Mouse (Mus musculus): Measurements from ENCODE around the gene Trmt61a. TPM values are rescaled to one million over a fixed set of nuclear protein-coding genes. Genes with fewer than 3 reads are reported as not detected.

The Trmt61a gene
- polyA plus RNA-seq, 1 experiment: 9.0 TPM

DNA sequence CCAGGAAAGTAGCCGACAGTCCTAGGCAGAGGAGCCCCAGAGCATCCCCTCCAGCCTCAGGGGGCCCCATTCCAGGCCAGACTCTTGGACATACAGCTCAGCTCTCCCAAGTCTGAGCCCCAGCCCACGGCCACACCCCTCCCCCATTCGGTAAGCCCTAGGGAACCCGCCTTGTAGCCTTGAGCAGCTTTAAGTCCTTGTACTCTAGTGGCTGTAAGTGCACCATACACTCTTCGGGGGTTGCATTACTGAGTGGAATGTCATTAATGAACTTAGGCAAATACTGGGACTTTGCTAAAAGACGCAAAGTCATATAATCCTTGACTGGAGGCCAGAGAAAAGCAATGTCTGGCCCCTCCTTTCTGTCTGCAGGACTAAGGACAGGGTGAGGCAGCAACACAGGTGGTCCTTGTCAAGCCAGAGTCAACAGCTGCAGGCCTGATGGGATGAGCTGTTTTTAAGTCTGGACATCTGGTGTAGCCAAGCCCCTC is 13.7 kb upstream of the Trmt61a start:
- Histone ChIP-seq H3K4me1 (ENCODE audit: control insufficient read depth, insufficient read depth, low read length) (peaks cover 19% of the 10 kb centered on the region), H3K4me3 (ENCODE audit: insufficient read depth, low read length) (no peak overlapping the region), H3K27ac (ENCODE audit: insufficient read depth, low read length) (peak overlapping the region; percentile 11; the same call in 1 of the 2 replicates)
- TF ChIP-seq CTCF (IDR thresholded peaks at IDR 0.05; ENCODE audit: borderline replicate concordance, insufficient read depth, low read length) (no peak), POLR2A (IDR thresholded peaks at IDR 0.05; ENCODE audit: low read depth, low read length) (no peak)

DNA sequence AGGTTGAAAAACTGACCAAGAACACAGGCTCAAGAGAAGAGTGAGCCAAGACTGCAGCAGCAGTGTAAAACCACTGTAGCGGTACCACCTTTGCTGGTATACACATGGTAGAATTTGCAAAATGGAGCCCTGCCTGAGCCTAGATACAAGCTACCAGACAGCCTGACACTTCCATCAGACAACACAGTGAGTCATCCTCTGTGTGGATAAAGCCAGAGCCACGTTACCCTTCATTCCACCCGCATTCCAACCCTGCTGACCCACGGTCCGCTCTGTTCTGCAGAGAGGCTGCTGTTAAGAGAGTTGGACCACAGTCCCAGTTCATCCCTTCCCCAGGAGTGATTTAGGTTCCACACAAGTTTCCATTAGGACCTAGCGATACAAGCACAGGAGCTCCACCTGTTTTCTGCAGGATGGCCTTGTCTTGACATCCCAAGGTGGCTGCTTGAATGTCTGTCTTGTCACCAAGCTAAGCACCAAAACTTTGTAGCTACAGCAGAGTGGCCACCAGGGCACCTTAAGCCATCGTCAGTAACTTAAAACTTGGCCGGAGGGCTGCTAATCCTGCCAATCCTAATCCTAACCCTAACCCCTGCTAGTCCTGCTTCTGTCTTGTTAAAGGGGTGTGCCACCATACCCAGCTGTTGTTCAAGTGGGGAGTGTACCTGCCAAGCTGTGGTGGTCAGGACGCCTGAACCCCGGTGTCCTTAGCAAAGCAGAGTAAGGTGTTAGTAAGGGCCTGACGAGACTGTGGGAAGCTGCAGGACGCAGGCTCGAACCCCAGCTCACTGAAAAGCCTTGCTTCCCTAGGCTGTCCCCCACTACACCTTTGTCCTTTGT is 12.6 kb upstream of the Trmt61a start:
- Histone ChIP-seq H3K4me3 (ENCODE audit: insufficient read depth, low read length) (no peak overlapping the region), H3K27ac (ENCODE audit: insufficient read depth, low read length) (peak overlapping the region; percentile 67)
- no peak for TF ChIP-seq CTCF (IDR thresholded peaks at IDR 0.05; ENCODE audit: borderline replicate concordance, insufficient read depth, low read length)
- TF ChIP-seq POLR2A (IDR thresholded peaks at IDR 0.05; ENCODE audit: low read depth, low read length): no peak

DNA sequence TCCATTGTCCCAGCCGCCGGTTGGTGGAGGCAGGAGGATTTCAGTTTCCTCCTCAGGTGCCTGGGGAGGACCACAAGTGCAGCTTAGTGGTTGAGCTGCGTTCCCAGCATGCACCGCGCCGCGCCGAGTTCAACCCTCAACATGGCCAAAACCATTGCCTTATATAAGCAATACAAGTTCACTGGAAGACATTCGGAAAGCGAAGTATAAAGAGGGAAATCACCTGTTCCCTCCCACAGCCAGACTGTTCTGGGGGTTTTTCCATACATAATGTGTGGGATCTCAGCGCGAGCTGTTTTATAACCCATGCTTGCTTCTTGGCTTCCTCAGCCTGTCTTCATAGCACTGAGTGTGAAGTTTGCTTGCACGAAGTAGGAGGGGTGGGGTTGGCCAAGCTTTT is 11.5 kb upstream of the Trmt61a start:
- no peak overlapping the region for H3K4me3 ChIP-seq (ENCODE audit: insufficient read depth, low read length)
- H3K27ac ChIP-seq (ENCODE audit: insufficient read depth, low read length): no peak overlapping the region
- TF ChIP-seq POLR2A (IDR thresholded peaks at IDR 0.05; ENCODE audit: low read depth, low read length) (no peak), CTCF (IDR thresholded peaks at IDR 0.05; ENCODE audit: borderline replicate concordance, insufficient read depth, low read length) (no peak)
- peaks cover 19% of the 10 kb centered on the region for H3K4me1 ChIP-seq (ENCODE audit: control insufficient read depth, insufficient read depth, low read length)

More for the DNA sequence above, 12.6 kb upstream of the Trmt61a start:
- H3K4me1 ChIP-seq (ENCODE audit: control insufficient read depth, insufficient read depth, low read length): peaks cover 19% of the 10 kb centered on the region

DNA sequence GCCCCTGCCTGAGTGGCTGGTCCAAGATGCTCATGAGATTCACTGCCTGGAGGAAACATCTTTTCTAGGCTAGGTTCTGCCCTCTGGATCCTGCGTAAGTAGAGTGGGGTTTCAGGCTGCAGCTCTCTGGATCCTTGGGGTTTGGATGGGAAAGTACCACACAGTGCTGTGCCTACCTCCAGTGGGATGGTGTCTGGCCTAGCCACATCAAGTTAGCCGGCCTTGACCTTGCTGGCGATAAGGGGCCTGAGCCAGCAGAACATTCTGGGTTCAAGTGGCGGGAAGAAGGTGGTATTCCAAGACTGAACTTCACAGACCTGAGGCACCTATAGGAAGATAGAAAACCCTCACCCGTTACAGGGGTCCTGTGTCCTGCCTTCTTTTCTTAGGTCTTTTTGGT is 10.5 kb upstream of the Trmt61a start:
- Histone ChIP-seq H3K4me3 (ENCODE audit: insufficient read depth, low read length) (no peak overlapping the region), H3K4me1 (ENCODE audit: control insufficient read depth, insufficient read depth, low read length) (peaks cover 19% of the 10 kb centered on the region), H3K27ac (ENCODE audit: insufficient read depth, low read length) (no peak overlapping the region)
- no peak for TF ChIP-seq POLR2A (IDR thresholded peaks at IDR 0.05; ENCODE audit: low read depth, low read length)
- no peak for TF ChIP-seq CTCF (IDR thresholded peaks at IDR 0.05; ENCODE audit: borderline replicate concordance, insufficient read depth, low read length)

DNA sequence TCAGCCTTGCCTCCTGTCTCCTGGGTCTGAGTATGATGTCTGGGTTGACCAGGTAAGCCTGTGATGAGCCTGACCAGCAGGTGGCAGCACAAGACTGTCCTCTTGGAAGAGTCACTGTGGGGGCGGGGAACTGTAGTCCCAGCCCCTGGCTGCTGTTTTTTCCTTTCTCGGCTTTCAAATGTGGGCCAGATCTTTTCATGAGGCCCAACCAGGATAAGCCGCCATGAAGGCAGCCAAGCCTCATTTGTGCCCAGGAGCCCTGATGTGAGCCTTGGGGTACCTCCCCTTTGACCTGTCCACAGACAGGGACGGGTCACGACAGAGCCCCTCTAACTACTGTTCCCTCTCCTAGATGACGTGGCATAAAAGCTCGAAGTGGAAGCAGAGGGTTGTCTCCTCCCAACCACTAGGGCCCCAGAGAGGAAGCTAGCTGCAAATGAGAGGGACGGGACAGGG is 9.4 kb upstream of the Trmt61a start:
- TF ChIP-seq CTCF (IDR thresholded peaks at IDR 0.05; ENCODE audit: borderline replicate concordance, insufficient read depth, low read length) (peak; percentile 96), POLR2A (IDR thresholded peaks at IDR 0.05; ENCODE audit: low read depth, low read length) (peak; percentile 45)
- Histone ChIP-seq H3K4me1 (ENCODE audit: control insufficient read depth, insufficient read depth, low read length) (peaks cover 19% of the 10 kb centered on the region), H3K27ac (ENCODE audit: insufficient read depth, low read length) (peak overlapping the region; percentile 63), H3K4me3 (ENCODE audit: insufficient read depth, low read length) (no peak overlapping the region)

DNA sequence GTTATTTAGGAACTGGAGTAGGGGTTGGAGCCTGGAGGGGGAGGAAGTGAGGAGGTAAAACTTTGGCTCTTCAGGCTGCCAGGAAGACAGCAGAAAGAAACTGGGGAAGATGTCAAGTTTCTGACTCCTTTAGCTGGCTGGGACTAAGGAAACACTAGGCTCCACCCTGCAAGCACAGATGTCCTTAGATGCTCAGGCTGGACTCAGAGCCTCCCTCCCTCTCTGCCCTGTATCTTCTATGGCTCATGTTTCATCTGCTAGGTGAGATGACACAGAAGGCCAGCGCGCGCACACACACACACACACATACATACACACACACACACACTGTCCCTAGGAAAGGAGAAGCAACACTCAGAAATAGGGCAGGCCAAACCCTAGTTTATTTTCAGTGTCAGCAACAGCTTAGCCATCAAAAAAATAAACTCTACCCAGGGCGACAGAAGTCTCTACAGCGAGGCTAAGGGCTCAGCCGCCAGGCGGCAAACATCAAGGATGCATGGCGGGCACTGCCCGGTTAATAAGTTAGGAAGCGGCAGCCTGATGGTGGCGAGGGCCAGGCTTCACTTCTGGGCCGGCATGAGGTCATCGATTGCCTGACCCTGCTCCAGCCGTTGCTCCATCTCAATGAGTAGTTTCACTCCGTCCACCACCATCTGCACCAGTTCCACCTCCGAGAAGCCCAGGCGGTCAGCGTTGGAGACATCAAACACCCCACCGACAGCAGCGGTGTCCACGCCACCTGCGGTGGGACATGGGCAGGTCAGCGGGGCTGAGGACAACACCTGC is 8.7 kb upstream of the Trmt61a start:
- Histone ChIP-seq H3K4me1 (ENCODE audit: control insufficient read depth, insufficient read depth, low read length) (peaks cover 15% of the 10 kb centered on the region), H3K27ac (ENCODE audit: insufficient read depth, low read length) (peak overlapping the region; percentile 54)

DNA sequence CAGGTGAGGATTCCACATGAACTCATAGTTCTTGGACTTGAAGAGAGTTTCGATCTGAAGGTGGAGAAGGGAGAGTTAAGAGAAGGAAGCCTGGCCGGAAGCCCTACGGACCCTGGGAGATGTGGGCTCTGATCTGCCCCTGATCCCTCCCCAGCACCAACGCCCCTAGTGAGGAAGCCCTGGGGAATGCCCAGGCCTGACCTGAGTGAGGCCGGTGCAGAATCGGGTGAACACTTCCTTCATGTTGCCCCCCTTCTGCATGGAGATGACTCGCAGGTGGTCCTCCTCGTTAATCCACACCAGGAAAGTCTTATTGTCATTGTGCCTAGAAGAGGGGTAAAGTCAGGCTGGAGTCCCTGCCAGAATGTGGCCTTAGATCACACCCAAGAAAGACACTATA is 7.9 kb upstream of the Trmt61a start:
- TF ChIP-seq CTCF (IDR thresholded peaks at IDR 0.05; ENCODE audit: borderline replicate concordance, insufficient read depth, low read length) (no peak), POLR2A (IDR thresholded peaks at IDR 0.05; ENCODE audit: low read depth, low read length) (no peak)
- H3K27ac ChIP-seq (ENCODE audit: insufficient read depth, low read length): no peak overlapping the region
- peaks cover 11% of the 10 kb centered on the region for H3K4me1 ChIP-seq (ENCODE audit: control insufficient read depth, insufficient read depth, low read length)
- no peak overlapping the region for H3K4me3 ChIP-seq (ENCODE audit: insufficient read depth, low read length)

More for the DNA sequence above, 8.7 kb upstream of the Trmt61a start:
- no peak overlapping the region for H3K4me3 ChIP-seq (ENCODE audit: insufficient read depth, low read length)
- TF ChIP-seq POLR2A (IDR thresholded peaks at IDR 0.05; ENCODE audit: low read depth, low read length): no peak; the same call in none of the 2 replicates
- no peak for TF ChIP-seq CTCF (IDR thresholded peaks at IDR 0.05; ENCODE audit: borderline replicate concordance, insufficient read depth, low read length)

DNA sequence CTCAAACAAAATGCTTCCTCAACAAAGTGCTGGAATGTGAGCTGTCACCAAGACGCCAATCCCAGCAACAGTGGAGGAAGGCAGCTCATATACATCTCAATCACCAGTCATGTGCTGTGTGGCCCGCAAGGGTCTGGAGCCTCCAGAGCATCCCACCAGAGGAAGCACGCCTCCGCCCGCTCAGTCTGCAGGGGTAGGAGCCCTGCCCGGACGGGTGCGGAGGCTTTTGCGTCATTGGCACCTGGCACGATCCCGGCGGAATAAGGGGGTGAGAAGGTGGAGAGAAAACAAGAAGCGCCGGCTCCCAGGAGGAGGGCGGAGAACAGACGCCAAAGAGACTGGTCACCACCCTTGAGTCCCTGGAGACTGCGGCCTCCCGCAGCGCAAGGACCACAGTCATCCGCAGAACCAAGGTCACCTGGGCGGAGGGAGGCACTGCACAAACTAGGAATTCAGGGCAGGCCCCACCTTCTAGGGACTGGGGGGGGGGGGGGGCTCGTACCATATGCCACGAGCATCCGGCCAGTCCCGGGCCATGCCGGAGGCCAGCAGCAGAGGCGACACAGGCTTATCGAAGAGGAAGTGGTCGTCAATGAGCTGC is 7.4 kb upstream of the Trmt61a start:
- peaks cover 6% of the 10 kb centered on the region for H3K4me1 ChIP-seq (ENCODE audit: control insufficient read depth, insufficient read depth, low read length)
- peak overlapping the region; percentile 56; the same call in 1 of the 2 replicates for H3K4me3 ChIP-seq (ENCODE audit: insufficient read depth, low read length)
- no peak overlapping the region for H3K27ac ChIP-seq (ENCODE audit: insufficient read depth, low read length)
- TF ChIP-seq CTCF (IDR thresholded peaks at IDR 0.05; ENCODE audit: borderline replicate concordance, insufficient read depth, low read length): no peak
- TF ChIP-seq POLR2A (IDR thresholded peaks at IDR 0.05; ENCODE audit: low read depth, low read length): no peak

DNA sequence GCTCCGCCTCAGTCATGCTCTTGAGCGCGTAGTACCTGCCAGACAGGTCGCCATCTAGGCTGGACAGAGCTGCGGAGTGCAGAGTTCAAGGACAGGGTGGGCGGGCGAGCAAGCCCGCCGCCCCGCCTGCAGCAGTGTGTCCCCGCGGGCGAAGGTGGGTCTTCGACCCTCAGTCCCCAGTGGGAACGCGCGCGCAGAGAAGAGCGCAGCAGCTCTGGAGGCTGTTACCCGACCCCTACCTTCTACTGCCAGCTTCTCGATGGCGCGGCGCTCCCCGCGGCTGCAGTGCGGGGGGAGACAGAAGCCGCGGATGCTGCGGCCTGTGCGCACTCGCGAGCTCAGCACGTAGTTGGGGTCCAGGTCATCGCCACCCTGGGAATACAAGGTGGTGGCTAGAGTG is 6.9 kb upstream of the Trmt61a start:
- Histone ChIP-seq H3K4me3 (ENCODE audit: insufficient read depth, low read length) (peak overlapping the region; percentile 56), H3K4me1 (ENCODE audit: control insufficient read depth, insufficient read depth, low read length) (peaks cover 3% of the 10 kb centered on the region), H3K27ac (ENCODE audit: insufficient read depth, low read length) (no peak overlapping the region)
- TF ChIP-seq POLR2A (IDR thresholded peaks at IDR 0.05; ENCODE audit: low read depth, low read length) (no peak), CTCF (IDR thresholded peaks at IDR 0.05; ENCODE audit: borderline replicate concordance, insufficient read depth, low read length) (no peak)

Measured in embryonic fibroblast, embryonic 13.5 days (primary cell).